Mouse (Mus musculus) heart, embryonic 11.5 days (tissue): Measurements from ENCODE around the gene St7. TPM values are rescaled to one million over a fixed set of nuclear protein-coding genes. Genes with fewer than 3 reads are reported as not detected.
A peak's percentile ranks its signal among the peaks of the same experiment; 100 is the strongest.

Experiments used
- ATAC-seq: fragments of 200-750 bp; cut with Nextera tagmentation; replicated peaks from 2 replicates; pipeline ENCODE4 v1.8.0; 2017; ENCODE audit warnings: moderate library complexity; ENCODE audit not compliant: insufficient number of reproducible peaks, low FRiP score, low TSS enrichment
- H3K27ac ChIP-seq: fragments of 300-500 bp; sonication (generic); 2 replicates; pipeline ENCODE4 v1.5.1; 2014; ENCODE audit warnings: mild to moderate bottlenecking, low read depth, low read length
- H3K27me3 ChIP-seq: fragments of 300-500 bp; sonication (generic); 2 replicates; pipeline ENCODE4 v1.6.1; 2014; ENCODE audit warnings: mild to moderate bottlenecking, low read length, mixed read lengths; ENCODE audit not compliant: control insufficient read depth, insufficient read depth
- H3K36me3 ChIP-seq: fragments of 300-500 bp; sonication (generic); 2 replicates; pipeline ENCODE4 v1.6.1; 2014; ENCODE audit warnings: mild to moderate bottlenecking, low read length, moderate library complexity, mixed read lengths; ENCODE audit not compliant: control insufficient read depth, insufficient read depth
- H3K4me1 ChIP-seq: fragments of 300-500 bp; sonication (generic); 2 replicates; pipeline ENCODE4 v1.6.1; 2014; ENCODE audit warnings: low read length; ENCODE audit not compliant: control insufficient read depth, insufficient read depth
- H3K4me2 ChIP-seq: fragments of 300-500 bp; sonication (generic); 2 replicates; pipeline ENCODE4 v1.6.1; 2014; ENCODE audit warnings: mild to moderate bottlenecking, moderate library complexity
- H3K4me3 ChIP-seq: fragments of 300-500 bp; sonication (generic); 2 replicates; pipeline ENCODE4 v1.5.1; 2014; ENCODE audit warnings: low read depth, low read length
- H3K9ac ChIP-seq: fragments of 300-500 bp; sonication (generic); 2 replicates; pipeline ENCODE4 v1.6.1; 2014; ENCODE audit warnings: mild to moderate bottlenecking, low read depth, low read length, moderate library complexity
- H3K9me3 ChIP-seq: fragments of 300-500 bp; sonication (generic); replicated peaks from 2 replicates; pipeline ENCODE4 v1.6.1; 2016; ENCODE audit warnings: low read length; ENCODE audit not compliant: control insufficient read depth
- WGBS: fragments of 180-500 bp; shearing (Covaris S2); extraction: QIAGEN DNeasy Blood & Tissue Kit; methylation state at CpG from one replicate; pipeline ENCODE4 v1.1.7; 2014; ENCODE audit not compliant: insufficient replicate concordance; 5-methylcytosine and 5-hydroxymethylcytosine counted together
- polyA plus RNA-seq: library from polyadenylated mRNA; unstranded; fragments of >200 nt; fragmentation: Nextera tagmentation; extraction: Ambion mirVana; gene quantifications from 2 replicates; pipeline ENCODE4 v1.2.1, GENCODE M21; 2014

Gene St7
- polyA plus RNA-seq, 1 experiment from 2014 or later: 26.9 TPM

DNA sequence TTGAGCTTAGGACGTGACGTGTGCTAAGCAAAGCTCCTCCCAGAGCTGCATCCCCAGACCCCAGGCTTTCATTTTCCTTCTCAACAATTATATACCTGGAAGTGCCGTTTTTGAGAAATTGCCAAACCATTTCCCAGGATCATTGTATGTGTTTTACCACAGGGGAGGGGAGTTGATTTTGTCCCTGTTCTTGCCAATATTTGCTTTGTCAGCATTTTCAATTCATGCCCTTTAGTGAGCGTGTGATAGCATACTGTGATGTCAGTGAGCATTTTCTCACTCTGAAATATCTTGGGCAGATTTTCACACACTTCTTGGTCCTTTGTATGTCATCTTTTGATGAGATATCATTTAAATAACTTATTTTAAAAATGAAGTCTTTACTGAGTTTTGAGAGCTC lies 65.8 kb downstream of the St7 start:
- Histone ChIP-seq H3K4me2 (no peak overlapping the region), H3K4me3 (no peak overlapping the region), H3K27me3 (no peaks in the 10 kb centered on the region), H3K9ac (no peak overlapping the region), H3K27ac (no peak overlapping the region), H3K36me3 (no peaks in the 10 kb centered on the region), H3K9me3 (no peaks in the 10 kb centered on the region), H3K4me1 (peaks cover 29% of the 10 kb centered on the region)
- WGBS: 78% methylated on average over 4 of the region's 4 CpGs
- ATAC-seq: no peak

DNA sequence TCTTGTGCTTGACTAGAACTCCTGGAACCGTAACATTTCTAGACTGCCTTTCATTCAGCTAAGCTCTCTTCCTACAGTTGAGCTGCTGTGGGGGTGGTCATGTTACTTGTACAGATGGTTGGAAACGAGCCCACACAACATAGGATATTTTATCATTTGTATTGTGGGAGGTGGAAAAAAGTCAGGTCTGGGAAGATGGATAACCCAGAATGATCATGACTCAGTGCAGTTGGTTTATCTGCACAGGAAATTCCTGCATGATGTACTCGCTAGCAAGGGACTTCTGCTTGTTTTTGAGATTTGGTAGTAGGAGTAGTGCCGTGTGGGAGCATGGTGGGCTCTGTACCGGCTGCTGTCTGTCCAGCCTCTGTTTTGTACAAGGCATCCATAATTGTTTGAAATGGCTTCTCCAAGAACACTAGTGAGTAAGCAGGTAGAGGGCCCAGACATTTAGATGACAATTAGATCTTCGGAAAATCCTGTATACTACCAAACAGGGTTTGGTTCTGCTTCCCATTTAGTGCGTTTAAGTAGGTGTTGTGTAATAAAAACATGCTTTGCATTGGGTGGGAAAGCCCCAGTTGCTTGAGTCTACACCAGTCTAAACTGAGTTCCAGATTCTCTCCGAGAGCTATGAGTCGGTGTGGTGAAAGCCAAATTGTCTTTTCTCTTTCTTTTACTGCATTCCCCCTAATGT lies 71.4 kb downstream of the St7 start:
- no peak overlapping the region for H3K4me2 ChIP-seq
- no peaks in the 10 kb centered on the region for H3K27me3 ChIP-seq
- H3K27ac ChIP-seq: no peak overlapping the region
- H3K36me3 ChIP-seq: no peaks in the 10 kb centered on the region
- no peaks in the 10 kb centered on the region for H3K9me3 ChIP-seq
- H3K4me3 ChIP-seq: no peak overlapping the region
- H3K4me1 ChIP-seq: peaks cover 21% of the 10 kb centered on the region
- 61% methylated on average over 9 of the region's 9 CpGs for WGBS
- peak; percentile 57; the same call in 1 of the 2 replicates for ATAC-seq
- no peak overlapping the region for H3K9ac ChIP-seq

GRCm38 (mm10) chr6:17764660-17764998 lies 71.9 kb downstream of the St7 start:
- no peaks in the 10 kb centered on the region for H3K9me3 ChIP-seq
- no peaks in the 10 kb centered on the region for H3K36me3 ChIP-seq
- H3K27me3 ChIP-seq: no peaks in the 10 kb centered on the region
- H3K9ac ChIP-seq: no peak overlapping the region
- no peak overlapping the region for H3K27ac ChIP-seq
- no peak for ATAC-seq
- H3K4me2 ChIP-seq: no peak overlapping the region
- peaks cover 21% of the 10 kb centered on the region for H3K4me1 ChIP-seq
- H3K4me3 ChIP-seq: no peak overlapping the region
- WGBS: 76% methylated on average over 2 of the region's 2 CpGs

- Histone ChIP-seq H3K27me3 (no peaks in the 10 kb centered on the region), H3K36me3 (no peaks in the 10 kb centered on the region), H3K4me1 (peaks cover 15% of the 10 kb centered on the region), H3K9ac (no peak overlapping the region), H3K27ac (no peak overlapping the region), H3K4me2 (0 out of 2 replicates have a peak overlapping the region, but pooled peaks have one; percentile 3), H3K9me3 (no peaks in the 10 kb centered on the region), H3K4me3 (no peak overlapping the region)
- 70% methylated on average over 9 of the region's 9 CpGs for WGBS
- ATAC-seq: no peak
These were observed 77.4 kb downstream of the St7 start for GRCm38 (mm10) chr6:17769972-17770644.

GRCm38 (mm10) chr6:17770645-17771345 lies 78.1 kb downstream of the St7 start:
- no peaks in the 10 kb centered on the region for H3K36me3 ChIP-seq
- no peak overlapping the region for H3K4me3 ChIP-seq
- no peaks in the 10 kb centered on the region for H3K27me3 ChIP-seq
- H3K4me1 ChIP-seq: peaks cover 12% of the 10 kb centered on the region
- WGBS: 48% methylated on average over 8 of the region's 8 CpGs
- H3K27ac ChIP-seq: no peak overlapping the region
- no peak overlapping the region for H3K9ac ChIP-seq
- H3K4me2 ChIP-seq: 0 out of 2 replicates have a peak overlapping the region, but pooled peaks have one; percentile 3
- H3K9me3 ChIP-seq: no peaks in the 10 kb centered on the region
- no peak for ATAC-seq

- ATAC-seq: no peak
- WGBS: 85% methylated on average over 1 of the region's 1 CpGs
- Histone ChIP-seq H3K27ac (no peak overlapping the region), H3K4me3 (no peak overlapping the region), H3K4me1 (peaks cover 10% of the 10 kb centered on the region; the same call in 1 of the 2 replicates), H3K9me3 (no peaks in the 10 kb centered on the region), H3K27me3 (no peaks in the 10 kb centered on the region), H3K36me3 (no peaks in the 10 kb centered on the region), H3K9ac (no peak overlapping the region), H3K4me2 (no peak overlapping the region)
These were observed 78.7 kb downstream of the St7 start for GRCm38 (mm10) chr6:17771456-17771855.

GRCm38 (mm10) chr6:17772514-17772913 lies 79.8 kb downstream of the St7 start:
- no peak overlapping the region for H3K4me3 ChIP-seq
- no peaks in the 10 kb centered on the region for H3K36me3 ChIP-seq
- H3K4me2 ChIP-seq: no peak overlapping the region
- no peaks in the 10 kb centered on the region for H3K9me3 ChIP-seq
- no peak overlapping the region for H3K27ac ChIP-seq
- WGBS: 74% methylated on average over 3 of the region's 3 CpGs
- no peak overlapping the region for H3K9ac ChIP-seq
- no peaks in the 10 kb centered on the region for H3K27me3 ChIP-seq
- H3K4me1 ChIP-seq: peaks cover 7% of the 10 kb centered on the region; the same call in 1 of the 2 replicates
- no peak for ATAC-seq

DNA sequence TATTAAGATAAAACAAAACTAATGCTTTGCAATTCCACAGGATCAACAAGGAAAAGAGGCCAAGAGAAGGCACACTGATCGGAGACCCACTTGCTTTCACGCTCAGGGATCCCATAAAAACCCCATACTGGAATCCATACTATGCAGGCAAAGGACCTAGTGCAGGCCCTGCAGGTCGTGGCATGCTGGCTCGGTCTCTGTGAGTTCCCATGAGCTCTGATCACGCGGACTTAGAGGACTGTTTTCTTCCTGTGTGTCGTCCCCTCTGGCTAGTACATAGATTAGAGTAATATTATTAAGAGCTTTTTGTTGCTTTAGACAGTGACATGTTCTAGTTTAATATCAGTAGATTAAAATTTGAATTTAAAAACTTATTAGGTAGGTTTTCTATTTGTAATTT lies 83.3 kb downstream of the St7 start:
- Histone ChIP-seq H3K27me3 (no peaks in the 10 kb centered on the region), H3K4me2 (no peak overlapping the region), H3K4me3 (no peak overlapping the region), H3K36me3 (no peaks in the 10 kb centered on the region), H3K9me3 (no peaks in the 10 kb centered on the region), H3K27ac (no peak overlapping the region), H3K4me1 (peaks cover 4% of the 10 kb centered on the region; the same call in 1 of the 2 replicates), H3K9ac (no peak overlapping the region)
- no peak for ATAC-seq
- 76% methylated on average over 7 of the region's 7 CpGs for WGBS
